Mouse (Mus musculus): ENCODE data around the gene Ccdc106. TPM values are rescaled to one million over a fixed set of nuclear protein-coding genes. Genes with fewer than 3 reads are reported as not detected.

The Ccdc106 gene
- total RNA-seq, 1 experiment from 2014 or later = not detected

GRCm38 (mm10) chr7:5037026-5037425, 16.7 kb downstream of the Ccdc106 start:
- ATAC-seq (replicated peaks in 1 of 2; ENCODE audit: insufficient read depth in 1 of 2, low FRiP score in 2 of 2, low TSS enrichment in 1 of 2, low read depth in 1 of 2, poor library complexity in 2 of 2, severe bottlenecking in 2 of 2) = no peak

- ATAC-seq (replicated peaks in 1 of 2; ENCODE audit: insufficient read depth in 1 of 2, low FRiP score in 2 of 2, low TSS enrichment in 1 of 2, low read depth in 1 of 2, poor library complexity in 2 of 2, severe bottlenecking in 2 of 2) = no peak
Measured at GRCm38 (mm10) chr7:5037467-5037866, 17.1 kb downstream of the Ccdc106 start.

- ATAC-seq (replicated peaks in 1 of 2; ENCODE audit: insufficient read depth in 1 of 2, low FRiP score in 2 of 2, low TSS enrichment in 1 of 2, low read depth in 1 of 2, poor library complexity in 2 of 2, severe bottlenecking in 2 of 2) = peak; percentile 91 to 97
Measured at GRCm38 (mm10) chr7:5038109-5038732, 17.9 kb downstream of the Ccdc106 start, which contains the start of gene Zfp784. Gene Zfp784 (minus strand): TSS chr7:5038446.

GRCm38 (mm10) chr7:5038940-5039339, 18.6 kb downstream of the Ccdc106 start:
- no peak for ATAC-seq (replicated peaks in 1 of 2; ENCODE audit: insufficient read depth in 1 of 2, low FRiP score in 2 of 2, low TSS enrichment in 1 of 2, low read depth in 1 of 2, poor library complexity in 2 of 2, severe bottlenecking in 2 of 2)

GRCm38 (mm10) chr7:5044981-5045380, 24.6 kb downstream of the Ccdc106 start:
- ATAC-seq (replicated peaks in 1 of 2; ENCODE audit: insufficient read depth in 1 of 2, low FRiP score in 2 of 2, low TSS enrichment in 1 of 2, low read depth in 1 of 2, poor library complexity in 2 of 2, severe bottlenecking in 2 of 2) = no peak

- ATAC-seq (replicated peaks in 1 of 2; ENCODE audit: insufficient read depth in 1 of 2, low FRiP score in 2 of 2, low TSS enrichment in 1 of 2, low read depth in 1 of 2, poor library complexity in 2 of 2, severe bottlenecking in 2 of 2) = no peak
Measured at GRCm38 (mm10) chr7:5046112-5046511, 25.8 kb downstream of the Ccdc106 start.

- ATAC-seq (replicated peaks in 1 of 2; ENCODE audit: insufficient read depth in 1 of 2, low FRiP score in 2 of 2, low TSS enrichment in 1 of 2, low read depth in 1 of 2, poor library complexity in 2 of 2, severe bottlenecking in 2 of 2) = peak; percentile 20 to 24; a peak in 1 of 4 replicates
Measured at GRCm38 (mm10) chr7:5047313-5047712, 27.0 kb downstream of the Ccdc106 start.

GRCm38 (mm10) chr7:5051193-5052192, 31.1 kb downstream of the Ccdc106 start, which contains the start of gene Zfp580:
Gene Zfp580 (plus strand): TSS chr7:5051538.
- peak; percentile 48 to 52; a peak in 3 of 4 replicates for ATAC-seq (replicated peaks in 1 of 2; ENCODE audit: insufficient read depth in 1 of 2, low FRiP score in 2 of 2, low TSS enrichment in 1 of 2, low read depth in 1 of 2, poor library complexity in 2 of 2, severe bottlenecking in 2 of 2)

- no peak for ATAC-seq (replicated peaks in 1 of 2; ENCODE audit: insufficient read depth in 1 of 2, low FRiP score in 2 of 2, low TSS enrichment in 1 of 2, low read depth in 1 of 2, poor library complexity in 2 of 2, severe bottlenecking in 2 of 2)
Measured at GRCm38 (mm10) chr7:5052438-5052837, 32.1 kb downstream of the Ccdc106 start.

GRCm38 (mm10) chr7:5052931-5053343, 32.6 kb downstream of the Ccdc106 start:
- ATAC-seq (replicated peaks in 1 of 2; ENCODE audit: insufficient read depth in 1 of 2, low FRiP score in 2 of 2, low TSS enrichment in 1 of 2, low read depth in 1 of 2, poor library complexity in 2 of 2, severe bottlenecking in 2 of 2) = no peak

GRCm38 (mm10) chr7:5053456-5054179, 33.3 kb downstream of the Ccdc106 start:
- ATAC-seq (replicated peaks in 1 of 2; ENCODE audit: insufficient read depth in 1 of 2, low FRiP score in 2 of 2, low TSS enrichment in 1 of 2, low read depth in 1 of 2, poor library complexity in 2 of 2, severe bottlenecking in 2 of 2) = no peak

GRCm38 (mm10) chr7:5056651-5057263, 36.4 kb downstream of the Ccdc106 start:
- no peak for ATAC-seq (replicated peaks in 1 of 2; ENCODE audit: insufficient read depth in 1 of 2, low FRiP score in 2 of 2, low TSS enrichment in 1 of 2, low read depth in 1 of 2, poor library complexity in 2 of 2, severe bottlenecking in 2 of 2)

GRCm38 (mm10) chr7:5057381-5057780, 37.0 kb downstream of the Ccdc106 start:
- no peak for ATAC-seq (replicated peaks in 1 of 2; ENCODE audit: insufficient read depth in 1 of 2, low FRiP score in 2 of 2, low TSS enrichment in 1 of 2, low read depth in 1 of 2, poor library complexity in 2 of 2, severe bottlenecking in 2 of 2)

GRCm38 (mm10) chr7:5057804-5058203, 37.5 kb downstream of the Ccdc106 start:
- ATAC-seq (replicated peaks in 1 of 2; ENCODE audit: insufficient read depth in 1 of 2, low FRiP score in 2 of 2, low TSS enrichment in 1 of 2, low read depth in 1 of 2, poor library complexity in 2 of 2, severe bottlenecking in 2 of 2) = peak; percentile 6 to 10; a peak in 2 of 4 replicates

- no peak for ATAC-seq (replicated peaks in 1 of 2; ENCODE audit: insufficient read depth in 1 of 2, low FRiP score in 2 of 2, low TSS enrichment in 1 of 2, low read depth in 1 of 2, poor library complexity in 2 of 2, severe bottlenecking in 2 of 2)
Measured at GRCm38 (mm10) chr7:5058631-5059030, 38.3 kb downstream of the Ccdc106 start.

GRCm38 (mm10) chr7:5059421-5059820, 39.1 kb downstream of the Ccdc106 start:
- ATAC-seq (replicated peaks in 1 of 2; ENCODE audit: insufficient read depth in 1 of 2, low FRiP score in 2 of 2, low TSS enrichment in 1 of 2, low read depth in 1 of 2, poor library complexity in 2 of 2, severe bottlenecking in 2 of 2) = no peak

GRCm38 (mm10) chr7:5060239-5060731, 39.9 kb downstream of the Ccdc106 start:
- peak in 1 of 2 experiments; percentile 21; a peak in 1 of 4 replicates for ATAC-seq (replicated peaks in 1 of 2; ENCODE audit: insufficient read depth in 1 of 2, low FRiP score in 2 of 2, low TSS enrichment in 1 of 2, low read depth in 1 of 2, poor library complexity in 2 of 2, severe bottlenecking in 2 of 2)
